Mouse (Mus musculus): Measurements from ENCODE around the gene Slc25a10. TPM values are rescaled to one million over a fixed set of nuclear protein-coding genes. Genes with fewer than 3 reads are reported as not detected.

Slc25a10 gene
- polyA plus RNA-seq, 1 experiment from 2014 or later: 29.7 TPM

GRCm38 (mm10) chr11:120535804-120536203, 44.2 kb downstream of the Slc25a10 start:
- Histone ChIP-seq H3K4me1 (ENCODE audit: control insufficient read depth, insufficient read depth, low read length) (no peaks in the 10 kb centered on the region; the same call in 1 of the 2 replicates), H3K36me3 (ENCODE audit: control insufficient read depth, insufficient read depth, low read length) (no peaks in the 10 kb centered on the region), H3K27ac (ENCODE audit: low read depth, low read length) (no peak overlapping the region), H3K9ac (ENCODE audit: low read length) (no peak overlapping the region), H3K27me3 (replicated peaks; ENCODE audit: control insufficient read depth, insufficient read depth, low read length) (peaks cover 21% of the 10 kb centered on the region), H3K4me2 (ENCODE audit: low read length) (no peak overlapping the region), H3K9me3 (replicated peaks; ENCODE audit: control insufficient read depth, low read length) (no peaks in the 10 kb centered on the region), H3K4me3 (ENCODE audit: low read depth, low read length) (no peak overlapping the region)
- DNase-seq (ENCODE audit: low spot score) (no peak), ATAC-seq (no peak)
- 67% methylated on average over 3 of the region's 3 CpGs for WGBS

- H3K27me3 ChIP-seq (replicated peaks; ENCODE audit: control insufficient read depth, insufficient read depth, low read length): no peaks in the 10 kb centered on the region
- ATAC-seq (no peak), DNase-seq (ENCODE audit: low spot score) (no peak)
Observed at GRCm38 (mm10) chr11:120538485-120538884, 46.8 kb downstream of the Slc25a10 start.

GRCm38 (mm10) chr11:120538955-120539284, 47.3 kb downstream of the Slc25a10 start:
- ATAC-seq: 0 out of 2 replicates have a peak, but pooled peaks have one; percentile 4
- H3K9me3 ChIP-seq (replicated peaks; ENCODE audit: control insufficient read depth, low read length): no peaks in the 10 kb centered on the region
- H3K4me3 ChIP-seq (ENCODE audit: low read depth, low read length): no peak overlapping the region
- no peak overlapping the region for H3K9ac ChIP-seq (ENCODE audit: low read length)
- H3K27me3 ChIP-seq (replicated peaks; ENCODE audit: control insufficient read depth, insufficient read depth, low read length): no peaks in the 10 kb centered on the region
- H3K36me3 ChIP-seq (ENCODE audit: control insufficient read depth, insufficient read depth, low read length): peaks cover 25% of the 10 kb centered on the region
- no peak overlapping the region for H3K4me2 ChIP-seq (ENCODE audit: low read length)
- no peak for DNase-seq (ENCODE audit: low spot score)
- 50% methylated on average over 8 of the region's 8 CpGs for whole genome bisulfite sequencing
- no peak overlapping the region for H3K27ac ChIP-seq (ENCODE audit: low read depth, low read length)
- no peaks in the 10 kb centered on the region; the same call in 1 of the 2 replicates for H3K4me1 ChIP-seq (ENCODE audit: control insufficient read depth, insufficient read depth, low read length)

More at GRCm38 (mm10) chr11:120538485-120538884, 46.8 kb downstream of the Slc25a10 start:
- Histone ChIP-seq H3K36me3 (ENCODE audit: control insufficient read depth, insufficient read depth, low read length) (peaks cover 21% of the 10 kb centered on the region), H3K9me3 (replicated peaks; ENCODE audit: control insufficient read depth, low read length) (no peaks in the 10 kb centered on the region), H3K4me3 (ENCODE audit: low read depth, low read length) (no peak overlapping the region), H3K4me1 (ENCODE audit: control insufficient read depth, insufficient read depth, low read length) (no peaks in the 10 kb centered on the region; the same call in 1 of the 2 replicates), H3K4me2 (ENCODE audit: low read length) (no peak overlapping the region), H3K9ac (ENCODE audit: low read length) (no peak overlapping the region), H3K27ac (ENCODE audit: low read depth, low read length) (no peak overlapping the region)
- WGBS: 88% methylated on average over 3 of the region's 3 CpGs

GRCm38 (mm10) chr11:120539285-120540014, 47.8 kb downstream of the Slc25a10 start:
- no peak overlapping the region for H3K4me2 ChIP-seq (ENCODE audit: low read length)
- 18% methylated on average over 10 of the region's 10 CpGs for WGBS
- no peak overlapping the region for H3K27ac ChIP-seq (ENCODE audit: low read depth, low read length)
- no peaks in the 10 kb centered on the region; the same call in 1 of the 2 replicates for H3K4me1 ChIP-seq (ENCODE audit: control insufficient read depth, insufficient read depth, low read length)
- no peak overlapping the region for H3K4me3 ChIP-seq (ENCODE audit: low read depth, low read length)
- DNase-seq (ENCODE audit: low spot score) (peak; percentile 33), ATAC-seq (peak; percentile 52; the same call in 1 of the 2 replicates)
- no peaks in the 10 kb centered on the region for H3K9me3 ChIP-seq (replicated peaks; ENCODE audit: control insufficient read depth, low read length)
- H3K9ac ChIP-seq (ENCODE audit: low read length): no peak overlapping the region
- peaks cover 30% of the 10 kb centered on the region for H3K36me3 ChIP-seq (ENCODE audit: control insufficient read depth, insufficient read depth, low read length)
- no peaks in the 10 kb centered on the region for H3K27me3 ChIP-seq (replicated peaks; ENCODE audit: control insufficient read depth, insufficient read depth, low read length)

- Histone ChIP-seq H3K27ac (ENCODE audit: low read depth, low read length) (no peak overlapping the region), H3K4me2 (ENCODE audit: low read length) (no peak overlapping the region)
- DNase-seq (ENCODE audit: low spot score): no peak
Observed at GRCm38 (mm10) chr11:120541907-120542306, 50.3 kb downstream of the Slc25a10 start.

GRCm38 (mm10) chr11:120542376-120542775, 50.7 kb downstream of the Slc25a10 start:
- no peaks in the 10 kb centered on the region for H3K27me3 ChIP-seq (replicated peaks; ENCODE audit: control insufficient read depth, insufficient read depth, low read length)
- peaks cover 37% of the 10 kb centered on the region for H3K36me3 ChIP-seq (ENCODE audit: control insufficient read depth, insufficient read depth, low read length)
- no peak overlapping the region for H3K27ac ChIP-seq (ENCODE audit: low read depth, low read length)
- no peak overlapping the region for H3K4me3 ChIP-seq (ENCODE audit: low read depth, low read length)
- H3K9me3 ChIP-seq (replicated peaks; ENCODE audit: control insufficient read depth, low read length): no peaks in the 10 kb centered on the region
- WGBS: 83% methylated on average over 6 of the region's 6 CpGs
- ATAC-seq (no peak), DNase-seq (ENCODE audit: low spot score) (no peak)
- H3K4me1 ChIP-seq (ENCODE audit: control insufficient read depth, insufficient read depth, low read length): no peaks in the 10 kb centered on the region; the same call in 1 of the 2 replicates
- no peak overlapping the region for H3K9ac ChIP-seq (ENCODE audit: low read length)
- no peak overlapping the region for H3K4me2 ChIP-seq (ENCODE audit: low read length)

More at GRCm38 (mm10) chr11:120541907-120542306, 50.3 kb downstream of the Slc25a10 start:
- Histone ChIP-seq H3K9me3 (replicated peaks; ENCODE audit: control insufficient read depth, low read length) (no peaks in the 10 kb centered on the region), H3K4me3 (ENCODE audit: low read depth, low read length) (no peak overlapping the region), H3K9ac (ENCODE audit: low read length) (no peak overlapping the region), H3K4me1 (ENCODE audit: control insufficient read depth, insufficient read depth, low read length) (no peaks in the 10 kb centered on the region; the same call in 1 of the 2 replicates), H3K36me3 (ENCODE audit: control insufficient read depth, insufficient read depth, low read length) (peaks cover 37% of the 10 kb centered on the region), H3K27me3 (replicated peaks; ENCODE audit: control insufficient read depth, insufficient read depth, low read length) (no peaks in the 10 kb centered on the region)
- WGBS: 28% methylated on average over 4 of the region's 4 CpGs
- ATAC-seq: no peak

- Histone ChIP-seq H3K4me2 (ENCODE audit: low read length) (no peak overlapping the region), H3K9me3 (replicated peaks; ENCODE audit: control insufficient read depth, low read length) (no peaks in the 10 kb centered on the region), H3K9ac (ENCODE audit: low read length) (no peak overlapping the region), H3K4me3 (ENCODE audit: low read depth, low read length) (no peak overlapping the region), H3K4me1 (ENCODE audit: control insufficient read depth, insufficient read depth, low read length) (peaks cover 13% of the 10 kb centered on the region), H3K27me3 (replicated peaks; ENCODE audit: control insufficient read depth, insufficient read depth, low read length) (no peaks in the 10 kb centered on the region), H3K36me3 (ENCODE audit: control insufficient read depth, insufficient read depth, low read length) (peaks cover 37% of the 10 kb centered on the region), H3K27ac (ENCODE audit: low read depth, low read length) (no peak overlapping the region)
- 92% methylated on average over 3 of the region's 3 CpGs for WGBS
- no peak for ATAC-seq
- no peak for DNase-seq (ENCODE audit: low spot score)
Observed at GRCm38 (mm10) chr11:120545964-120546363, 54.3 kb downstream of the Slc25a10 start.

- Histone ChIP-seq H3K27me3 (replicated peaks; ENCODE audit: control insufficient read depth, insufficient read depth, low read length) (no peaks in the 10 kb centered on the region), H3K36me3 (ENCODE audit: control insufficient read depth, insufficient read depth, low read length) (peaks cover 26% of the 10 kb centered on the region), H3K9ac (ENCODE audit: low read length) (no peak overlapping the region), H3K9me3 (replicated peaks; ENCODE audit: control insufficient read depth, low read length) (no peaks in the 10 kb centered on the region), H3K27ac (ENCODE audit: low read depth, low read length) (no peak overlapping the region), H3K4me3 (ENCODE audit: low read depth, low read length) (no peak overlapping the region), H3K4me2 (ENCODE audit: low read length) (no peak overlapping the region), H3K4me1 (ENCODE audit: control insufficient read depth, insufficient read depth, low read length) (peaks cover 13% of the 10 kb centered on the region)
- 78% methylated on average over 2 of the region's 2 CpGs for WGBS
- ATAC-seq (no peak), DNase-seq (ENCODE audit: low spot score) (no peak)
Observed at GRCm38 (mm10) chr11:120547469-120547868, 55.8 kb downstream of the Slc25a10 start.

- peak overlapping the region; percentile 99 for H3K4me3 ChIP-seq (ENCODE audit: low read depth, low read length)
- ATAC-seq: no peak
- H3K36me3 ChIP-seq (ENCODE audit: control insufficient read depth, insufficient read depth, low read length): peaks cover 19% of the 10 kb centered on the region
- H3K9me3 ChIP-seq (replicated peaks; ENCODE audit: control insufficient read depth, low read length): no peaks in the 10 kb centered on the region
- no peaks in the 10 kb centered on the region for H3K27me3 ChIP-seq (replicated peaks; ENCODE audit: control insufficient read depth, insufficient read depth, low read length)
- H3K27ac ChIP-seq (ENCODE audit: low read depth, low read length): no peak overlapping the region
- H3K4me2 ChIP-seq (ENCODE audit: low read length): peak overlapping the region; percentile 94
- peaks cover 13% of the 10 kb centered on the region for H3K4me1 ChIP-seq (ENCODE audit: control insufficient read depth, insufficient read depth, low read length)
- DNase-seq (ENCODE audit: low spot score): no peak
- peak overlapping the region; percentile 96; the same call in 1 of the 2 replicates for H3K9ac ChIP-seq (ENCODE audit: low read length)
- 88% methylated on average over 3 of the region's 3 CpGs for WGBS
Observed at GRCm38 (mm10) chr11:120548214-120548613, 56.6 kb downstream of the Slc25a10 start.
